Mouse (Mus musculus) adrenal gland, postnatal 36 days (tissue): ENCODE measurements around the gene Papss2. TPM values are rescaled to one million over a fixed set of nuclear protein-coding genes. Genes with fewer than 3 reads are reported as not detected.

Source experiments
- DNase-seq, 2 experiments: peaks; one replicate each; pipeline ENCODE4 v3.0.0; 2021; ENCODE audit warnings: mixed read lengths in 1 of 2
- total RNA-seq, 2 experiments: library from RNA; stranded (reverse); gene quantifications; 2 replicates each; pipeline ENCODE4 v1.2.3; 2021

The Papss2 gene
- total RNA-seq, 2 experiments from 2014 or later, result 12.6 to 13.2 TPM

GRCm38 (mm10) chr19:32599436-32599835 is 3.8 kb downstream of the Papss2 start:
- no peak for DNase-seq

DNA sequence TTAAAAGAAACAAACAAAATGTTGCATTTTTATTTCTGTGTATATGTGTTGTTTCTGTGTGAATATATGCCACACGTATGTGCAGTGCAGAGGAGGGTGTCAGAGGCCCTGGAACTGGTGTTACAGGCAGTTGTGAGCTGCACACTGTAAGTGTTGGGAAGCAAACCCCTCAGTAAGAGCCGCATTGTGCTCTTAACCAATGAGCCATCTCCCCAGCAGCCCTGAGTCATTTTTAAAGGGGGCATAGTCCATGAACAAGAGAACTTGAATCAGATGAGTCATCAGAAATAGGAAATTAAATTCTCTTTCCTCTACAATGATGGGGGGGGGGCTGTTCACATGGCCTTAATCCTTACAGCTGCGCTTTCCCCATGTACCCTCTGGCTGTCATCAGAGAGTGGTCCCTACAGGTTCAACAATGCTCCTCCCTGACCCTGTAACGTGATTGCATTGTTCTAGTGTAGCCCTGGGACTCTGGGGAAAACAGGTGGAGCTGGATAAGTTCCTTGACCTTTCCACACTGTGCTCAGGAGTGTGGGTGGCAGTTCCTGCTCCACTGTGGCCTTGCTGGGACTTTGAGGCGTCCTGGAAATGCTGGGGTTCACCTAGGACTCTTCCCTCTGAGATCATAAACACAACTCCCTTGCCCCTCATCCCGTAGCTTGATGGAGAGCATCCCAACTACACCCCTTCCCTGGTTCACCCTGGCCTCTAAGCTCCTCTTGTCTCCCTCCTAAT is 5.6 kb downstream of the Papss2 start:
- peak; percentile 16 to 43 for DNase-seq

GRCm38 (mm10) chr19:32603466-32603865 is 7.9 kb downstream of the Papss2 start:
- no peak for DNase-seq

DNA sequence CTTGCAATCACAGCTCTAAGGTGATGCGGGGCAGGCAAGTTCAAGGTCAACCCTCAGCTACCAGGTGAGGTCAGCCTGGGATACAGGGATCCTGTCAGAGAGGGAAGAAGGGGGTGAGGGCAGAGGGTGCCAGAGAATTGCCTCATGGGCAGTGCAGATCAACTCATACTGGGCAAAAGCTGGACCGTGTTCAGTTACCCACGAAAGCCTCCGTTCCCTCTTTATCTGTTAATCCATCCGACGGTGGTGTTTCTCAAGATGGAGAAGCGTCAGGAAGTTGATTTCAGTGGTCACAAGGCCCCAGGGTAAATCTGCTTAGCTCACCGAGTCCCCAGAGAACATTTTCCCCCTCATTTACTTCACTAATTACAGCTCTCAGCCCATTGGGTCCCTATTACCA is 8.5 kb downstream of the Papss2 start:
- DNase-seq, result no peak

DNA sequence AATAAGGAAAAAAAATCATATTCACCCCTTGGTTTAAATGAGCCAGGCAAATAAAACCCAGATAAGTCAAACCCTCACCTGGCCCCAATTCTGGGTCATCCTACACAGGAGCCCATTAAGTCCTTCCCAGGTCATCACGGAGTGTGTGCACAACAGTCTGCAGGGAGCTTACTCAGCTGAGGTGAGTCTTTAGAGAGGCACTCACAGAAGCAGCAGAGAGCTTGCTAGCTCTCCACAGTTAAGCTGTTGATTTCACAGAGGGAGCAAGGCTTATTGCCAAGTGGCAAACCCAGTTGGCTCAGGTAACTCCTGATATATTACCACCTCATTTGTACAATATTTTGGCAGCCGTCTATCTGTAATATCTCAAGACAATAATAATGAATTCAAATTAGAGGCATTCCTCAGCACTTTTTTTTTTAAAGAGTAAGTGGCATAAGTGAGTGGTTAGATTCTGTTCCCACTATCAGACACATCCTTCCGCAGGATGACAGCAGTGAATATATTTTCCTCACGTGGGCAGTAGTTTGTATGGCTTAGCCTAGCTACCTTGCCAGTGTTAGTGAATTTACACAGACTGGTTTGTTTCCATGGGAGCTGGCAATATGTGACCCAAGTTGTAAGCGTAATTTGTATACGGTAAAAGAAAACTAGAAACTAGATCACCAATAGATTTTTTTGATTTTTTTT is 9.1 kb downstream of the Papss2 start:
- no peak for DNase-seq

DNA sequence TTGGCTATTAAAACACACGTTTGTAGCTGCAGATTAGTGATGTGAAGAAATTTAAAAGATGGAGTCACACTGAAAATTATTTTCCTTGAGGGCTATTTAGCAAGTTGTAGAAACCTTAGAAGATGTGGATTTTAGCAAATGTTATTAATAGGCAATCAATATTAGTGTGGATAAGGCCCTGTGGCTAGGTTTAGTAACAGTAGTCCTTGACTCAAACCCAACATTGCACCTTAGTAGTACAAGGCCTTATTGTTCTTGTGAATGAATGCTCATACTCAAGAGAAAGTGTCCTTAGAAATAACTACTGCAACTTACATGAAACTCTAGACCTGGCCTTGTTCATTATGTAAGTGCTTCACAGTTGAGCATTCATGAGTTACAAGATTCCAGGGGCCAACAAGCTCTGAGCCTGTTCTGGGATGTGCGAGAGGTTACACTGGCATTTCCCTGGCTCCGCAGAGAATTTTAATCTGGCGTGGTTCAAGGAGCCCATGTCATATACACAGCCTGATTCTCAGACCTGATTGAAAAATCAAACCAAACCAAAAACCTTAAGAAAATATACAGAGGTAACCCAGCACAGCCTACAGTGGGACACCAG is 10.7 kb downstream of the Papss2 start:
- no peak for DNase-seq

DNA sequence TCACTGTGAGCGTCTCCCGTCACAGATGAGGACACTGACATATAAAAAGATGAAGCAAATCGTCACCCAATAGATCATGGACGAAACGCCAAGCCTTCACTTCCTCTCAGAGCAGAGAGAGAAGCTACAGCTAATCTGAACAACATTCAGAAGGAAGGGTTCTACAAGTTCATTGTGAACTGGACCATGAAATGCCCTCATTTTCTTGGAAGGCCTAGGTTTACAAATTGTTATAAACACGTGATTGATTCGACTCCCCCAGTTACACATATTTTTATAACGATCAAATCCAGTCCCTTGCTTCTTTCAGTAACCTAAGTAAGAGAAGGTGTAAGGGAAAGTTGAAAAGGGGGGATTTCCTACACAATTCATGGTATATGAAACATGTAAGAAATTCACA is 11.4 kb downstream of the Papss2 start:
- DNase-seq, result no peak

DNA sequence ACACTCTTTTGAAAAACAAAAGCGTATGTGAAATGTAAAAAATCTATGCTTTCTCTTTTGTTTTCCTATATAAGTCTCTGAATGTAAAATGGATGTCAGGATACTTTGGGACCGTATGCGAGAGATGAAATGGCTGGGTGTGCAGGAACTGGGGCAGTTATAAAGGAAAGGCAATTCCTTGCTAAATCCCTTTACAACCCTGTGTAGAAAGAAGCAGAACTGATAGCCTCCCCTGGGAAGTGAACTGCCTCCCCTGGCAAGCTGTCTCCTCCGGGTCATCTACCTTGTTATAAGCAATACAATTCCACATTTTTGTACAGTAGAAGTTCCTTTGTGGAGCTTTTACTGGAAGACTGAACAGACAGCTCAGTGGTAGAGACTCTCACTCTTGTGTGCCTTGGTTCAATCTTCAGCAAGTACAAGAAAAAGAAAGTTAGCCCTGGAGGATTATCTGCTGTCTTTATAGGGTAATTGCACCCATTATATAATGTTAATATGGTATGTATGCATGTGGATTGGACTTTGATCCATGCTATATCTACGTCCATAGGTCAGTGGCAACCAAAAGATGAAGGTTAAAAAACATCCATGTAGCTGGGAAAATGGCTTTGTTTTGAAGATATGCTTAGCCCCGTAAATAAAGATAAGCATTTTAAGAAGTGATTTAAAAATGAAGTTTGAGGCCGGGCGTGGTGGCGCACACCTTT is 15.9 kb downstream of the Papss2 start:
- DNase-seq, result no peak

GRCm38 (mm10) chr19:32614046-32614771 is 18.6 kb downstream of the Papss2 start:
- no peak for DNase-seq

DNA sequence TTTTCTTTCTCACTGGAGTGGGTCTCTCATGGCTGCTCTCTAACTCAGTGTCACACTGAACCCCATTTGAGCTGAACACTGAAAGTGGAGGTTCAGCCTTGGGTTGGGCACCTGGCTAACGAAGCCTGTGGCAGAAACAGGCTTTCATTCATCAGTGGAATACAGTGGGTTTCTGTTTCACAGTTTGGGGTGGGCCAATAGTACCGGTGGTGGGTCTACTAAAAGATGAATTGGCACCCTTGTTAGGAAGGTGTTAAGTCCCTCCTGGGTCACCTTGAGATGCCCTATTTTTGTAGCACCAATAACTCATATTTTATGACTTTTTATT is 19.1 kb downstream of the Papss2 start:
- no peak for DNase-seq

DNA sequence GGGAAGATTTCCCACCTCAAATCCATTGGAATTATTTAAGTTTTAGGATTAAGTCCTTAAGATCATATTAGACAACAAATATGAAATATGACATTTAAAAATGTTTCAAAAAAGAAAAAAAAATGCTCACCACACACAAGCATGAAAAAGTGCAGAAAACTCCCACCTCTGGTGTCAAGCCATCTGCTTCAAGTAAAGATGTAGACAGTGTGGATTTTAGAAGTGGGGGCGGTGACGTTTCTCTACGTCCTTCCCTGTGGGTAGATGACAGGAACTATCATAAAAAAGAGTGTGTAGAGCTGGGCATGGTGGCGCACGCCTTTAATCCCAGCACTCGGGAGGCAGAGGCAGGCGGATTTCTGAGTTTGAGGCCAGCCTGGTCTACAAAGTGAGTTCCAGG is 21.1 kb downstream of the Papss2 start:
- DNase-seq, result no peak

DNA sequence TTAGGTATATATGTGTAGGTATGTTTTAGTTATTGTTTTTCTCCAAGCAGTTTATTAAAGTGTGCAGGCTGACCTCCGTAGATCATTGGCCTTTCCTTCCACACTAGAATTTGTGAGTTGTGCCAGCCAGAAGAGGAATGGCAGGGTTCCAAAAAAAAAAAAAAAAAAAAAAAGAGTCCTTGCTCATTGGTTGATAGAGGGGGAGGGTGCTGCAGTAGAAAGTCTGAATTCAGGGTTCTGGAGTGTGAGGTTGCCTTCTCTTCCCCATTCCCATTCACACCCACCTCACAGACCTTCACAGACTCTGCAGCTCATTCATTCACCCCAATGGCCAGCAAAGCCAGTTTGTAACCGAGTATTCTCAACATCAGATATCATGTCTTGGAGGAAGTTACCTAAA is 24.1 kb downstream of the Papss2 start:
- no peak for DNase-seq

DNA sequence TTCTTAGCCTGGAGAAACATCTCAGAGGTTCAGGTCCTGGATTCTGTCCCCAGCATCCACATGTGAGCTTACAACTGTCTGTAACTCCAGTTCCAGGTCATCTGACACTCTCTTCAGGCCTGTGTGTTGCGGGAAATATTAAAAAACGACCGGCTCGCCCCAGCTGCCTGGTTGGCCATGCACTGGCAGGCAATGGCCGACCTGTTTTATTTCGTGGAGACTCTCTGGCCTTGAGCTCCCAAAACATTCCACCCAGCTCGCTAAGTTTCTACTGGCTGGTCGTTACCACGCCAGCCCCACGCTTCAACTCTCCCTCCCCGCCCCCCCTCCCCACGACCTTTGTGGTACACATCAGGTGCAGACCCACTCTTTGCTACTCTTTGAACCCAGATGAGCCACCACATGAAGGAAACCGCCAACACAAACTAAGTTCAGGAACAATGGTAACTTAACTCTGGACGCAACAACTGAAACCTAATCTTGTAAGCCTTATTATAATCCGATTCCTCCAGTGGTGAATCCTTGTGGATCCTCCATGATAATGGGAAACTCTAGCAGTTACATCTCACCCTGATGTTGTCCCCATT is 25.4 kb downstream of the Papss2 start:
- DNase-seq, result no peak

DNA sequence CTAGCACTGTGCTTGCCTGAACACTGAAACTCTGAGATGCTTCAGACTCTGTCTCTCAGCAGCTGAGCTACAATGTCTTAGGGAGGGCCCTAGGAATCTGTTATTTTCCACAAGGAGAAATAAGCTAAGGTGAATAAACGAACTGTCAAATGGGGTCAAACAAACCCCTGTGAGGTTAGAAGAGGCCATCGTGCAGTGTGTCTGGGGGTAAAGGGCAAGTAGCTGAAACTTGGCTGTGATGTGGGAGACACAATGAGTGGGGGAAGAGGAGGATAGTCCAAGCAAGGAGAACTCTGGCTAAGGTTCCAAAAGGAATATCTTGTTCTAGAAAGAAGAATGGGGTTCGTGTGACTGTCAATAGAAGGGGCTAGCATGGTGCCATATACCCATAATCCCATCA is 26.6 kb downstream of the Papss2 start:
- no peak for DNase-seq

- DNase-seq, result peak in 1 of 2 experiments; percentile 31
These were observed 31.3 kb downstream of the Papss2 start for GRCm38 (mm10) chr19:32626768-32627331.

- DNase-seq, result no peak
These were observed 32.0 kb downstream of the Papss2 start for GRCm38 (mm10) chr19:32627631-32628030.

DNA sequence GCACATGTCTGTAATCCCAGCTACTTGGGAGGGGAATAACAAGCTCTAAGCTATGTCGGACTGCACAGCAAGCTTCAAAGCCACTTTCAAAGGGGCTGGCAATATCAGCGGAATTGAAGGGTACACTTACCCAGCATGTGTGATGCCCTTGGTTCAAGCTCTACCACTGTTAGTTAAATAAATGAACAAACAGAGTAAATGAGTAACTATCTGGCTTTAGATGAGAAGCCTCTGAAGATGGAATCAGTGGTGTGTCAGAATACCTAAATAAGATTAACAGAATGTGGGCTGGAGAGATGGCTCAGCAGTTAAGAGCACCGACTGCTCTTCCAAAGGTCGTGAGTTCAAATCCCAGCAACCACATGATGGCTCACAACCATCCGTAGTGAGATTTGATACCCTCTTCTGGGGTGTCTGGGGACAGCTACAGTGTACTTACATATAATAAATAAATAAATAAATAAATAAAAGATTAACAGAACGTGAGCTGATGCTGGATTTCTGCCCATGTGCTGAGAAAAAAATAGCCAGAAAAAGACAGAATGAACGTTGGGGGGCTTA is 33.1 kb downstream of the Papss2 start:
- DNase-seq, result no peak

DNA sequence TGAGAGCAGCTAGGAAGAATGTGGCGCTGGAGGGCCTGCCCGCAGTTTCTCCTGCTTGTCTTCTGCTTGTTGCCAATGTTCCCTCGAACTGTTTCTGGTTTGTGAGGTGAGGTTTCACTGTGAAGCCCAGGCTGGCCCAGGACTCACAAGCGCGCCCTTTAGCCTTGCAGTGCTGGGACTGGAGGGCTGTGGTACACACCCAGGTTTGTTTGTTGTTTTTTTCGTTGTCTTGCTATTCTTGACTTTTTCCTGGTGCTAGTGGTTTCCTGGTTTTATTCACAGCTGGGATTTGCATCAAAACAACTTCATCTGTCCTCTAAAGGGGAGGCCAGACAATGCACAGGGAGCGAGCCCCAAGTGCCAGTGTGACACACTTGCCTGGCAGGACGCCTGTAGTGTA is 39.3 kb downstream of the Papss2 start:
- no peak for DNase-seq

DNA sequence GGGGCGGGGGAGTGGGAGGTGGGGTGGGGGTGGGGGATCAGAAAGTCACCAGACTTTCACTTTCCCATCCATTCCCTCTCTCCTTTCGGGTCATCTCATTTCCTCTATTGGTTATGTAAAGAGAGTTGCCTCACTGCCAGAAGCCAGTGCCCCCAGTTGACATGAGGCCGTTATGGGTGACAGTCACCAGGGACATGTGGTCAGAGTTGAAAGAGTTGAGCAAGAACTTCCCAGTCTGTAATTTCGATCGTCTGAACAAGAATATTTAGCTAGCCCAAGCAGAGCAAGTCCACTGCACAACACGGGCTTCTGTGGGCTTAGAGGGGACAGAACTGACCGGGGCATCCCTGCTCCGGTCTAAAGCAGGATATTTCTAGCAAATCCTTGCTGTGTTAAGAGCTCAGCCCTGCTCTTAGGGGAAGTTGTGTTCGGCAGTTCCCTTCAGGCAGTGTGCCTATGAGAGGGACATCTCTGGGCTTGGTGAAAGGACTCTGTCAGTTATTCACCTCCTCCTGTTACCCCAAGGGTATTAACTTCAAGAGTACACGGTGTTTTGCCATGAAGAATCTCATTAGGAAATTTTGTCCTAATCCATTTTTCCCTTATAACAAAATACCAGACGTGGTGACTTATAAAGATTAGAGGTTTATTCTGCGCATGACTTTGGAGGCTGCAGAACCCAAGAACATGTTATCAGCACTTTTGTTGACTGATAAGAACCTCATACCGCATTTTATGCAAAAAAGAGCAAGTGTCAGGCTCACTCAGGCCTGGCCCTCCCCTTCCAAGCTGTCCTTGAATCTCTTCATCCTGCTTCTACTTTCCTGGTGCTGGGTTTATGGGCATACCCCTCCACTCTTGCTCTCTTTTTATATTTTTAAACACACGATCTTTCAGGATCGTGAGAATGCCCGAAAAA is 42.0 kb downstream of the Papss2 start:
- peak; percentile 21 to 25 for DNase-seq

- DNase-seq, result no peak
These were observed 42.8 kb downstream of the Papss2 start for GRCm38 (mm10) chr19:32638276-32638903.
